Mouse (Mus musculus) lung, postnatal 0 days (tissue): ENCODE results near the gene Gstt2. TPM values are rescaled to one million over a fixed set of nuclear protein-coding genes. Genes with fewer than 3 reads are reported as not detected.
"Not testable (repeated sequence)": the region's sequence is repeated elsewhere in the genome, so short reads cannot be mapped to it uniquely, and the experiment has no call there.

Experiments
- ATAC-seq: fragments of 200-750 bp; cut with Nextera tagmentation; 2 replicates; pipeline ENCODE4 v1.8.0; 2017; ENCODE audit warnings: moderate library complexity
- DNase-seq: peaks from one replicate; pipeline ENCODE4 v3.0.0-alpha.2; 2016; ENCODE audit warnings: low spot score
- H3K27ac ChIP-seq: fragments of 300-500 bp; sonication (generic); 2 replicates; pipeline ENCODE4 v1.5.1; 2014; ENCODE audit warnings: antibody characterized with exemption, mild to moderate bottlenecking, low read length, mixed read lengths
- H3K27me3 ChIP-seq: fragments of 300-500 bp; sonication (generic); replicated peaks from 2 replicates; pipeline ENCODE4 v1.6.1; 2014; ENCODE audit warnings: low read length, mixed read lengths; ENCODE audit not compliant: insufficient read depth
- H3K36me3 ChIP-seq: fragments of 300-500 bp; sonication (generic); 2 replicates; pipeline ENCODE4 v1.6.1; 2014; ENCODE audit warnings: low read length, mixed read lengths; ENCODE audit not compliant: insufficient read depth
- H3K4me1 ChIP-seq: fragments of 300-500 bp; sonication (generic); 2 replicates; pipeline ENCODE4 v1.6.1; 2014; ENCODE audit warnings: antibody characterized with exemption, low read depth, low read length, mixed read lengths; ENCODE audit not compliant: insufficient read depth
- H3K4me2 ChIP-seq: fragments of 300-500 bp; sonication (generic); replicated peaks from 2 replicates; pipeline ENCODE4 v1.6.1; 2014; ENCODE audit warnings: low read depth, mild to moderate bottlenecking, low read length, moderate library complexity, mixed read lengths
- H3K4me3 ChIP-seq: fragments of 300-500 bp; sonication (generic); 2 replicates; pipeline ENCODE4 v1.5.1; 2014; ENCODE audit warnings: low read depth, low read length
- H3K9ac ChIP-seq: fragments of 300-500 bp; sonication (generic); replicated peaks from 2 replicates; pipeline ENCODE4 v1.6.1; 2014; ENCODE audit warnings: low read depth, mild to moderate bottlenecking
- H3K9me3 ChIP-seq: fragments of 300-500 bp; sonication (generic); 2 replicates; pipeline ENCODE4 v1.6.1; 2016; ENCODE audit warnings: low read length, mixed read lengths
- CTCF ChIP-seq: IDR thresholded peaks from 2 replicates; pipeline ENCODE4 v1.5.1; 2016; ENCODE audit warnings: antibody characterized with exemption, mild to moderate bottlenecking
- EP300 ChIP-seq: IDR thresholded peaks from 2 replicates; pipeline ENCODE4 v1.6.1; 2016; ENCODE audit warnings: antibody characterized with exemption, mild to moderate bottlenecking, control low read depth
- WGBS: fragments of 180-500 bp; shearing (Covaris S2); extraction: QIAGEN DNeasy Blood & Tissue Kit; methylation state at CpG from one replicate; pipeline ENCODE4 v1.1.7; 2014; 5-methylcytosine and 5-hydroxymethylcytosine counted together
- polyA plus RNA-seq: library from polyadenylated mRNA; unstranded; fragments of >200 nt; fragmentation: Nextera tagmentation; extraction: Ambion mirVana; gene quantifications from 2 replicates; pipeline ENCODE4 v1.2.1, GENCODE M21; 2015

The Gstt2 gene
- polyA plus RNA-seq, 1 experiment from 2014 or later: 44.7 TPM

GRCm38 (mm10) chr10:75872025-75872914 lies 35.0 kb upstream of the Gstt2 start:
- H3K27me3 ChIP-seq: no peaks in the 10 kb centered on the region
- 37% methylated on average over 10 of the region's 10 CpGs for WGBS
- H3K4me1 ChIP-seq: 0 out of 2 replicates have a peak, but pooled peaks cover 5% of the 10 kb centered on the region
- H3K27ac ChIP-seq: no peak overlapping the region
- H3K9me3 ChIP-seq: no peaks in the 10 kb centered on the region
- H3K9ac ChIP-seq: no peak overlapping the region
- H3K4me2 ChIP-seq: peak overlapping the region; percentile 50
- no peak for DNase-seq
- TF ChIP-seq EP300 (no peak), CTCF (no peak)
- H3K36me3 ChIP-seq: no peaks in the 10 kb centered on the region
- 0 out of 2 replicates have a peak overlapping the region, but pooled peaks have one; percentile 12 for H3K4me3 ChIP-seq
- no peak for ATAC-seq

DNA sequence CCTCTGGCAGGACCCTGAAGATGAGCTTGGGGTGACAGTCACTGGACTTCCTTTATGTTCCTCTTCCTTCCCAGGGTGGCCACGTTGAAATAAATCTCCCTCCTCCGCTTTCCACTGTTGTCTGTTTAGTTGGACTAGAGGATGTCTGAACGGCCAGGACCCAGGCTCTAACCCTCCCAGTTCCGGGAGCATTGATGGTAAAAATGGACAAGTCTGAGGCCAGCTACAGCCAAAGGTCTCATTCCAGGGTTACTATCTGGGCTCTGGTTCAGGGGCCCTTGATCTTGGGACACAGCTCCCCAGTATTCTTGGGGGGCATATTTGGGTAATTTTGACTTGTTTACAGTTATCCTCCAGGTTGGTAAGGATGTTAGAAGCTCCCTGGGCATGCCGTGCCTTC lies 24.4 kb upstream of the Gstt2 start:
- Histone ChIP-seq H3K9ac (no peak overlapping the region), H3K4me2 (no peak overlapping the region), H3K27me3 (no peaks in the 10 kb centered on the region), H3K36me3 (no peaks in the 10 kb centered on the region), H3K4me3 (no peak overlapping the region), H3K27ac (no peak overlapping the region), H3K4me1 (peaks cover 4% of the 10 kb centered on the region; the same call in 1 of the 2 replicates), H3K9me3 (no peaks in the 10 kb centered on the region)
- 73% methylated on average over 5 of the region's 5 CpGs for WGBS
- DNase-seq (no peak), ATAC-seq (no peak)
- no peak for TF ChIP-seq CTCF
- no peak for TF ChIP-seq EP300

GRCm38 (mm10) chr10:75860746-75861145 lies 23.5 kb upstream of the Gstt2 start:
- Histone ChIP-seq H3K4me2 (no peak overlapping the region), H3K36me3 (no peaks in the 10 kb centered on the region), H3K9me3 (no peaks in the 10 kb centered on the region), H3K27ac (no peak overlapping the region), H3K4me3 (no peak overlapping the region), H3K9ac (no peak overlapping the region), H3K27me3 (no peaks in the 10 kb centered on the region), H3K4me1 (peaks cover 4% of the 10 kb centered on the region; the same call in 1 of the 2 replicates)
- DNase-seq (peak; percentile 37), ATAC-seq (no peak)
- 27% methylated on average over 7 of the region's 7 CpGs for WGBS
- no peak for TF ChIP-seq CTCF
- TF ChIP-seq EP300: no peak

- H3K36me3 ChIP-seq, H3K9me3 ChIP-seq, H3K4me1 ChIP-seq, H3K27me3 ChIP-seq: not testable (repeated sequence)
- peak within 1 kb of the TSS; percentile 63 for H3K4me3 ChIP-seq
- H3K9ac ChIP-seq: peak within 1 kb of the TSS; percentile 34; the same call in 1 of the 2 replicates
- H3K27ac ChIP-seq: peak within 1 kb of the TSS; percentile 71
- whole genome bisulfite sequencing: 0% methylated on average over 33 of the region's 46 CpGs
- TF ChIP-seq CTCF: peak; percentile 35
- ATAC-seq: peak; percentile 99
- DNase-seq: peak; percentile 93
- H3K4me2 ChIP-seq: peak within 1 kb of the TSS; percentile 85
Measured at GRCm38 (mm10) chr10:75859786-75860470, 22.7 kb upstream of the Gstt2 start, which contains the start of gene Mif. Mif (minus strand) TSS chr10:75860240.

DNA sequence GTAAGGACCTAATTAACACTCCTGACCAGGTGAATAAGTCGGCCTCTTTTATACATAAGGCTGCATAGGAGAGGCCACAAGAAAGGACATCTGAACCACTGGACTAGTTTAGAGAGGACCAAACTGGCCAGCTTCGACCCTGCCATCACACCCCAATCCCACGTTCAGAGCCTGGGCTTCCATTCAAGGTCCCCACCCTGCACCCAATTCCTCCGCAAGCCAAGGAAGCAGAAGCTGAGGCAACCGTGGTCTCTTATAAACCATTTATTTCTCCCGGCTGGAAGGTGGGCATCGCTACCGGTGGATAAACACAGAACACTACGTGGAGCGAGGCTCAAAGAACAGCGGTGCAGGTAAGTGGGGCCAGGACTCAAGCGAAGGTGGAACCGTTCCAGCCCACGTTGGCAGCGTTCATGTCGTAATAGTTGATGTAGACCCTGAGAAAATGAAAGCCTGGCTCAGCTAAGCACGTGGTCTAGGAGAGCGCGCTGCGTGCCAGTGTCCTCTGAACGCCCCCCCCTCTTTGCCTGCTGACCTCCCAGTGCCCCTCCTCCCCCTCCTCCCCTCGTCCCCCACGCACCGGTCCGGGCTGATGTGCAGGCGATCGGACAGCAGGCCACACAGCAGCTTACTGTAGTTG lies 22.0 kb upstream of the Gstt2 start:
- WGBS: 2% methylated on average over 26 of the region's 27 CpGs
- DNase-seq (peak; percentile 63), ATAC-seq (peak; percentile 37)
- Histone ChIP-seq H3K4me1 (peaks cover 4% of the 10 kb centered on the region; the same call in 1 of the 2 replicates), H3K27ac (0 out of 2 replicates have a peak overlapping the region, but pooled peaks have one; percentile 71), H3K4me3 (peak overlapping the region; percentile 63), H3K36me3 (no peaks in the 10 kb centered on the region), H3K9ac (no peak overlapping the region), H3K4me2 (peak overlapping the region; percentile 85), H3K27me3 (no peaks in the 10 kb centered on the region), H3K9me3 (no peaks in the 10 kb centered on the region)
- TF ChIP-seq CTCF: no peak; the same call in 1 of the 2 replicates
- no peak for TF ChIP-seq EP300

DNA sequence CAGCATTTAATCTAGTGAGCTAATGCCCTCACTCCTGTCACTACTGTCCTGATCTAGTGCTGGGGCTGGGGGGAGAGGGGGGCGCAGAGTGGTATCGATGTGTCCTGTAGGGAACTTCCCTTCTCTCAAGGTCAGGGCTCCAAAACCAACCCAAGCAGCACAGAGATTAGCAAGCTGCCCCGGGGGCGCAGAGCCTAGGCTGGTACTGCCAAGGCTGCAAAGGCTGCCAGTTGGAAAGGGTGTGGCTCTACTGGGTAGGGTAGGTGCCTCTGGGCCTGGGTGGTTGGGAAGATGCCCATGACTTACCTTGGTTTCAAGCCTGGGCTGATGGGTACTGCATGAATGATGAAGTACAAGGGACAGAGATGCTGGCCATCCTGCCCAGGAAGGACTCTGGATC lies 20.4 kb upstream of the Gstt2 start:
- Histone ChIP-seq H3K4me1 (peaks cover 4% of the 10 kb centered on the region; the same call in 1 of the 2 replicates), H3K9ac (no peak overlapping the region)
- ATAC-seq: no peak

More for the DNA sequence above, 20.4 kb upstream of the Gstt2 start:
- DNase-seq: no peak
- H3K27me3 ChIP-seq: no peaks in the 10 kb centered on the region
- H3K4me2 ChIP-seq: no peak overlapping the region
- 95% methylated on average over 4 of the region's 4 CpGs for WGBS
- H3K9me3 ChIP-seq: no peaks in the 10 kb centered on the region
- TF ChIP-seq EP300: no peak
- no peak for TF ChIP-seq CTCF
- H3K27ac ChIP-seq: no peak overlapping the region
- no peak overlapping the region for H3K4me3 ChIP-seq
- H3K36me3 ChIP-seq: no peaks in the 10 kb centered on the region
